Mouse (Mus musculus): ENCODE results near the gene Kcp.
A peak's percentile ranks its signal among the peaks of the same experiment; 100 is the strongest.

Kcp gene

DNA sequence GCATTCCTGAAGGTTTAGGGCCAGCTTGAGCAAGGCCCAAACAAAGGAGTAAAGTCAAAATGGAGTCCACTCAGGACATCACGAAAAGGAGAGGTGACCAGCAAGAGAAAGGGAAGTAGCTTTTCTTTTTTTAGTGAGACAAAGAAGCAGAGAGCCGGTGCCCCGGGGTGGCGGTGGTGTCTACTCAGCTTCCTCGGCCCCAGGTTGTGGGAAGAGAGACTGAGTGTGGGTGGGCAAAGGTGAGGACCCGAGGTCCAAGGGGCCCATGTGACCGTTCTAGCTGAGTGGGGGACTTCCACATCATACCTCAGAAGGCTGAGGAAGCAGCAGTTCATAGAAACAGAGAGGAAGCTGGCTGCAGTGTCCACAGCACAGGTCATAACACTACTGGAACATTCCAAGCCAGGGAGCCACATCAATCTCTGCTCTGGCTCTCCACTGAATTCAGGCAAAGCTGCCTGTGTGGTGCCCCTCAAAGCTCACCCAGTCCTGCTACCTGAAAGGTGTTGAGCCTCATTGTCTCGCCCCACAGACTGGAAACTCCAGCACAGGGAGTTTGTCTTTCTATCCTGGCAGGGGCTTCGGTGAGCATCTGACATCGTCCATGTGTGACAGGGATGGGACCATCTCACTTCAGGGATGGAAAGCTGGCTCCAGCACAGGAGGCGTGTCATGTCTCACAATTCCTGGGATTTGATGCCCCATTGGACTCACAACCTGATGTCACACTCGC is 15.7 kb upstream of the Kcp start:
- no peak for DNase-seq (ENCODE audit: low read depth, low spot score)

DNA sequence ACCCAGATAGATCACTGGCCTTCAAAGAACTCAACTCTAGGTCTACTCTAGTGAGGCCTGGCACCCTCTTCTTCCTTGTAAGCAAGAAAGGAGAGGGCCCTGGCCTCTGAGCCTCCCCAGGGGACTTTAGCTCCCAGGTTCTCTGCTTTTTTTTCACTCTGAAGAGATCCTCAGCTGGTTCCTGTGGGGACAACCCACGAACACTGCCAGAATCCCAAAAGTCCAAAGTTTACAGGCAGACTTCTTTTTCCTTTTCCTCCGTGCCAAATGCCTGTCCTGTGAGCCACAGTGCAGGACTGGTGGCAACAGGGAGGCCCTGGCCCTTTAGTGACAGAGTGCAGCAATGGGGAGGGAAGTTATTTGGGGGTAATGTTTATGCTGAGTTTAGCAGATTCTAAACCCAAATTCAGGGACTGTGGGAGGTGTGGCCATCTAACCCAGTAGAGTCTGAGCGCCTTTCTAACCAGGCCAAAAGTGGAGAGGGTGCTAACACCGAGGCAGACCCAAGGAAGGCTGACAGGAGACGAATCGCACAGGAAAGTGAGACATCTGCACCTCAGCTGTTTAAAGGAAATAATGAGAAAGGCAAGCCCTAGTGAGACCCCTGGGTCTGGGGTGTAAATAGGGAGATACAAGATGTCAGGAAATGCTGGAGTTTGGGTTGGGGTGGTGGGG is 15.0 kb upstream of the Kcp start:
- DNase-seq (ENCODE audit: low read depth, low spot score) = no peak

DNA sequence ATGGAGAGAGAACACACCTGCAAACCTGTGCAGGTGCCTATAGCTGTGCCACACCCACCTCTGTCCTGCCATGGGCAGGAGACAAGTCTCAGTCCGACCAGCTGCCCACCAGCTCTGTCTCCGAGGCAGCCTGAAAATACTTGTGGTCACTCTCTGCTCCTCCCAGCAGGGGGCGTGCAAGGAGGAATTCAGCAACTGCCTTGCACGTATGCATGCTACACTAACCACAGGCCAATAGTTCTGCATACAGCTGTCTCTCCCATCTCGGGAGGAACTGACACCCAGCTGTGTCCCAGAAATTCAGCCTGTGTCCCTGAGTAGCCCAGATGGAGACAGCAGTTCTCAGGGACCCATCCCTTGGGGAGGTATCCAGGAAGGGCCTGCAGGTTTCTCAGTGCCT is 9.4 kb upstream of the Kcp start:
- DNase-seq (ENCODE audit: low read depth, low spot score) = peak; percentile 88

DNA sequence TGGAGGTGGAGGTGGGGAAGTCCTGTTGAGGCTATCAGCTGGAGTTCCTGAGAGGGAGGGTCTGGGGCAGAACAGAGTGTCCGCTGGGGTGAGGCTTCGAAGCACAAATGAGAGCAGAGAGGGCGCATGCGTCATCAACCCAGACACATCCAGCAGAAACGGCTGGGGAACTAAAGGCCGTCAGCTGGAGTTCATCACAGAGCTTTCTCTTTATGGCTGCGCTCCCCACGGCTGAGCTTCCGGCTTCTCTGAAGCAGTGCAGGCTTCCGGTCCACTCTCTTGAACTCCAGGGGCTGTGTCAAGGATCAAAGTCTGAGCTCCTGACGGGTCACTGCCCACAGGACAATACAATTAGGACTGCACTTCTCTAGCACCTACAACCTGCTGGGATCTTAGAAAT is 5.5 kb upstream of the Kcp start:
- peak; percentile 47 for DNase-seq (ENCODE audit: low read depth, low spot score)

DNA sequence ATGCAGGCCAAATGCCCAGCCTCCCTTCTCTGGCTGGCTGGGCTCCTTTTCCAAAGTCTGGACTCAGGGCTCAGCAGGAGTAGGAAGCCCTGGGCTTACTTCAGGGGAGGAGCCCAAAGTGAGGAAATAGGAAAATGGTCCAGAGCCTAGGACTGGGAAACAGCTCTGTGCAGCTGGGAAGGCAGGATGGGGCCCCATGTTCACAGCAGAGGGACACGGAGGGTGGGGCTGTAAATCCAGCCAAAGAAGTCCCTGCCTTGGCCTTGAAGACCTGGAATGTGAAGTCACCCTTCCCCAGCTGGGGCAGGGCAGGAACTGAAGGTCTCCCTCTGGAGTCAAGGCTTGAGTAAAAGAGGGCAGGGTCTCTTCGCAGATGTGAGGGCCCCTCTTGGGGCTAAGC is 1.3 kb upstream of the Kcp start:
- peak; percentile 69 for DNase-seq (ENCODE audit: low read depth, low spot score)

DNA sequence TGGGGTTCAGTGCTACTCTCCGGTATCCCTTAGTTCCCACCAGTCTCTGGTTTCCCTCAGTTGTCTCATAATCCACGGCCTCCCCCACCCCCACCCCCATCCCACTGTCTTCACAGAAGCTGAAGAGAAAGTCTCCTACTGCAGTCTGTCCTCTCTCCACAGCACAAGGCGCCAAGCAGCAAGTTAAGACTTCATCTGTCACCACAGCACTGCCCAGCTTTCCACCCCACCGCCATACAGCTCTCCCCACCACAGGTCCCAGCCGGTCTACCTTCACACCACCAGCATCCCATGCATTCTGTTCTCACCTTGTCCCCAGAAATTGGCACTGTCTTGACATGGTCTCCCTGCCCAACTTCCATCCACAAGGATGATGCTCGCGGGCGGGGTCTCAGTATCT is 918 bp downstream of the Kcp start:
- DNase-seq (ENCODE audit: low read depth, low spot score) = no peak

DNA sequence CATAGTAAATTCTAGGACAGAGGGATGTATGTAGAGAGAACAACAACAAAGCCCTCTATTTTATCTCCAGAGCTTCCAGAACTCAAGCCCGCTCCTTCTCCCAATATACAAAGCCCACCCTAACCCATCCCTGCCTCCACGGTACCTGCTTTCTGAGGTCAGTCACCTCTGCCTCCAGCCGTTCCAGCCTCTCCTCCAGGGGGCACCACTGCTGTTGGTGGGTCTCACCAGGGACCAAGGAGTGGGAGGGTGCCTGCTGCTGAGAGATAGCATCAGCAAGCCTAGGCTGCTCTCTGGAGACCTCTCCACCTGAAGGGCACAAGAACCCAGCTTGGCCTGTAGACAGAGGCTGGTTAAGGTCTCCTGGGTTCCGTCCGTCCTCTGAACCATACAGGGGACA is 2.3 kb downstream of the Kcp start:
- no peak for DNase-seq (ENCODE audit: low read depth, low spot score)

DNA sequence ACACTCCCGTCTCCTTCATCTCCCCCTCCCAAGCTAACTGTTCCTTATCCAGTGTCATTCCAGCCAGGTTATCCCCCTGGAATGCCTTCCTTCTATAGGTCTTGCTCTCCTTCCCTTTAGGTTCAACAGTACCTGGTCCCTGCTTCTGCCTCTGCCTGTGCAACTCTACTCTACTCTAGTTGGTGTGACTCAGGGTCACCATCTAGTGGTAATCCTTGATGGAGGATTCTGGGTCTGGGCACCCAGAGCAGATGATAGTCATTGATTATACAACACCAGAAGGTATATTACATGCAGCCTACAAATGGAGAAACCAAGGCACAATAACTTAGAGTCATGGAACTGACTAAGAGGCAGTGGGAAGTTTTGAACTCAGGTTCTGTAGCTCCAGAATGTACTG is 6.2 kb downstream of the Kcp start:
- no peak for DNase-seq (ENCODE audit: low read depth, low spot score)

DNA sequence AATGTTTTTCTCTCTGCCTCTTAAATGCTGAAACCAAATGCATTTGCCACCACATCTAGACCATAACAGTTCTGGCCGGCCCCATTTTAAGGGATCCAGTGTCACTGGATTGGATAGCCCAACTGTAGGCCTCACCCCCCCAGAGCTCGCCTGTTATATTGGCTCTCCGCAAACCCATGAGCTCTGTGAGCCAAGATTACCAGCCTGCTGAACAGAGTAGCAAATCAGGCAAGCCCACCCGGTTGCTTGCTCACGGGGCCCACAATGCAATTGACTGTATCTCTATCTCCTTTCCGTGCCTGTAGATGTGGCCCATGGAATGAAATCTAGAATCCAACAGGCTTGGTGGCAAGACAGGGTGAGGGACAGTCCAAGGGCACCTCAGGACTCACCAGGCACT is 6.9 kb downstream of the Kcp start:
- DNase-seq (ENCODE audit: low read depth, low spot score) = no peak

DNA sequence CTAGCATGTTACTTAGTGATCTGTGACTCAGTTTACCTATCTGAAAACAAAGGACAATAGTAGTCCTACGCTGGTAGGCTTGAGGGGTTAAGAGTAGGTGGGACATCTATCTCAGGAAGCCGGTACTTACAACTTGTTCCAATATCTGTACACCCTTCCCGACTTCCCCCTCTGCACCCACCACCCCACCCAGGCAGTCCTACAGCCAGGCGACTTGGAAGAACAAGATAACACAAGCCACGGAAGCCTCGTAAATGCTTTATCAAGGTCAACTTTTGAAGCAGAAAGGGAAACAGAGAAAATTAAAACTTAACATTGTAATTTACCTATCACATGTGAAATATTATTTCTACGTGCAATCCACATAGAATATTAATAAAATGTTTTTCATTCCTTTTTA is 7.6 kb downstream of the Kcp start:
- no peak for DNase-seq (ENCODE audit: low read depth, low spot score)

DNA sequence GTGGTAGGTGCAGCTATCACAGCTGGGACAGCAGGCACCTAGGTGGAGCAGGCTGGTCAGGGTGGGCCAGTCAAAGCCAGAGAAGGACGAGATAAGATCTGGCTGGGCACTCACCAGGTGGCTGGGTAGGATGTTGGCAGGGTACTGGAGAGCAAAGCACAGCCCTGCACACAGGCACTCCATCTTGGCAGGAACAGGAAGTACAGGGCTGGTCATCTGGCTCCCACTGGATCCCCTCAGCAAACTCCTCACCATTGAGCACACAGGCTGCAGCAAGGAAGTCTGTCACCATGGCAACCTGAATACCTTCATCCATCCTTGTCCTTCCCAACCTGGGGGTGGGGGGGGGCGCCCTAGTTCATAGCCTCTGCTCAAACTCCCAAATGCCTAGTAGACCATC is 10.0 kb downstream of the Kcp start:
- no peak for DNase-seq (ENCODE audit: low read depth, low spot score)

DNA sequence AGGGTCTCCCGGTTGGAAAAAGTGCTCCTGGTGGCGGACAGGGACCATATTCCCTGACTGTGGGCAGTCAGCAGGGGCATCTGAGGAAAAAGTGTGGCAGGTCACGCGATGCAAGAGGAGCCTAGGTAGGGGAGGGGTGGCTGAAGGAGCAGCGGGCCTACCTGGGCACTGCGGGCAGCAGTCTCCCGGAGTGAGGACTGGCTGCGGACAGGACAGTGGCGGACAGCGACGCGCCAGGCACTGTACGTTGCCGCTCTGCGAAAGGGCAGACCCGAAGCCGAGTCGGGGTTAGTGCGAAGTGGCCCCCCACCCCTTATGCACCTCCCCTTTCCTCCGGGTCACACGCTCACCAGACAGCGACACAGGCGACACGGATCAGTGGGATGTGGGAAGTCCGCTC is 11.5 kb downstream of the Kcp start:
- no peak for DNase-seq (ENCODE audit: low read depth, low spot score)

DNA sequence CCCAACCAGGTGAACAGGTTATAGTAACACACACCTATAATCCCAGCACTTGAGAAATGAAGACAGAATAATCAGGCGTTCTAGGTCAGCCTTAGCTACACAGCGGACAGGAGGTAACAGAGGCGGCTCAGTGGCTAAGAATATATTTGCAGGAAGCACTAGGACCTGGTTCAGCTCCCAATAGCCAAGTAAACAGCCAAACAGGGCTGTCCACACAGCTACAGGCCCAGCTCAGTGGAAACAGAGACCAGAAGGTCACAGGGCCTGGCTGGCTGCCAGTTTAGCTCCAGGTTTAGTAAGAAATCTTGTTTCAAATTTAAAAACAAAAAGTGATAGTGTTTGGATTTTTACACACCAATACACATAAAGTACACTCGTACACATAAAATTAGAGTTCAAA is 13.7 kb downstream of the Kcp start:
- no peak for DNase-seq (ENCODE audit: low read depth, low spot score)

DNA sequence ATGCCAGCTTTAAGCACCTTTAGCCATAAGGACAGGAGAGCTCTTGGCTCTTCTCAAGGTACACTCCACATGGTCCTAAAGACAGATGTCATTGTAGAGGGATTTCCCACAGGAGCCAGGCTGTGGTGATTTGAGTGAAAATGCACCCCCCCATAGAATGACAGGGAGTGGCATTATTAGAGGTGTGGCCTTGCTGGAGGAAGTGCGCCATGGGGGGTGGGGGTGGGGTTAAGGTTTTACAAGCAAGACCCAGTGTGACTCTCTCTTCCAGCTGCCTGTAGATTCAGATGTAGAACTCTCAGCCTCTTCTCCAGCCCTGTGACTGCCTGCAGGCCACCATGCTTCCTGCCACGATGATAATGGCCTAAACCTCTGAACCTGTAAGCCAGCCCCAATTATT is 21.8 kb downstream of the Kcp start:
- DNase-seq (ENCODE audit: low read depth, low spot score) = peak; percentile 79

DNA sequence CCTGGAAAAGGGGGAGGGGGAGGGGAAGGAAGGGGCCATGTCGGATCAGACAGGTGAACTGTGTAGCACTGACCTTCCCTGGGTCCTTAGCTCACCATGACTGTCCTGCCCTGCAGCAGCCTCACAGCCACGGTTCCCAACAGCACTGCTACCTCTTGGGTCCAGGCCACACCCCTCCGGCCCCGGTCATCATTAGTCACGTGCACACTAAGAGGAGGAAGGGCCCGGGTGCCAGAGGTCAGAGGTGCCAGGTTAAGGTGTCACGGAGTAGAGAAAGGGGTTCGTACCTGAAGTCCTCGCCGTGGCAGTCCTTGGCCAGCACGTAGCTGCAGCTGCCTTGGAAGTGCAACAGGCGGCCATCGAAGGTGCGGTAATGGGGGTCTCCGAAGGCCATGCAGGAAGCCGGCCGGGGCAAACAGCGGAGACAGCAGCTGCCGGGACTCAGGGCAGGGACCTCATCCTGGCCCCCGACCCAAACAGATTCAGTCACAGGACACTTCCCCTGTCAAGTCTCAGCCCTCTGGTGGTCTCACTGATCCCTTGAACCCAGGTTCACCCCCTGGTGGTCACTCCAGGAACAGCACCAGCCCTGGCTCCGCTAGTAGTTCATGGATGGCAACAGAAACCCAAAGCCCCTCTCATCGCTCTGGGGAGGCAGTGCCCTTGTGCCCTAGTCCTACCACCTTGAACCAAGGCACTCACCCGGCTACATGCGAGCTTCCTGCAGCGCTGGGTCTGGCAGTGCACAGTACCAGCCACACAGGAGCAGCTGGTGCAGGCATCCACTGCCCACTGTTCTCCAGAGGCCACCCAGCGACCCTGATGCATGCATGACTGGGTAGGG is 22.8 kb downstream of the Kcp start:
- DNase-seq (ENCODE audit: low read depth, low spot score) = peak; percentile 90

DNA sequence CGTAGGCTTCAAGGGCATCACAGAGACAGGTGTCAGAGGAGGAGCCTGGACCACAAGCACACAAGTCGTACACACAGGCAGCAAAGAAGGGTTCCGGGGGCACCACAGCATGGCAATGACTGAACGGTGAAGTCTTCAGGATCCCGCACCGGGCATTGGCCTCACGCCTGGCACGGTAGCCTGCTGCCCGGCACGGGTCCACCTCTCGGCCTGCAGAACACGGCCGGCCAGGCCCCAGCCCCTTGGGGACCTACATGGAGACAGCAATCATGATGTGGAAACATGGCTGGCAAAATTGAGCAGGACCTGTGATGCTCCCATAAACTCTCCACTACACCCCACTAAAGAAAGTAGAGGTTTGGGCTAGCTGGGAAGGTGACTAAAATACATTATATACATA is 25.1 kb downstream of the Kcp start:
- no peak for DNase-seq (ENCODE audit: low read depth, low spot score)

DNA sequence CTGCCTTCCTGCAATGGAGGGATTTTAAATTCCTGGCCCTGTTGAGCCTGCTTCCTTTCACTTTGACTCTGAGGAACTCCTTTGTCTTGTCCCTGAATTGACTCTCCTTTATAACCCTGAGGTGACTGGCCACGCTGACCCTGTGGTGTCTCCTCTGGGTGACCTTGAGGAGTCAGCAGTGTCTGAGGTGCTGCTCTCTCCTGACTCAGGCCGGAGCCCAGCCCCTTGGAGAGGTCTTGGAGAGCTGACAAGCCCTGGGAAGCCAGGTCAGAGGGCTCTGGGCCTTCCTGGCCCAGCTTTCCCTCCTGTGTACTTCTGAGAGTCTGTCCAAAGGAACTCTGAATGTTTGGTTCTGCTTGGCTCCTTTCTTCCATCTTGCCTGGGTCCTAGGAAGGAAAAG is 33.0 kb downstream of the Kcp start:
- peak; percentile 30 for DNase-seq (ENCODE audit: low read depth, low spot score)

DNA sequence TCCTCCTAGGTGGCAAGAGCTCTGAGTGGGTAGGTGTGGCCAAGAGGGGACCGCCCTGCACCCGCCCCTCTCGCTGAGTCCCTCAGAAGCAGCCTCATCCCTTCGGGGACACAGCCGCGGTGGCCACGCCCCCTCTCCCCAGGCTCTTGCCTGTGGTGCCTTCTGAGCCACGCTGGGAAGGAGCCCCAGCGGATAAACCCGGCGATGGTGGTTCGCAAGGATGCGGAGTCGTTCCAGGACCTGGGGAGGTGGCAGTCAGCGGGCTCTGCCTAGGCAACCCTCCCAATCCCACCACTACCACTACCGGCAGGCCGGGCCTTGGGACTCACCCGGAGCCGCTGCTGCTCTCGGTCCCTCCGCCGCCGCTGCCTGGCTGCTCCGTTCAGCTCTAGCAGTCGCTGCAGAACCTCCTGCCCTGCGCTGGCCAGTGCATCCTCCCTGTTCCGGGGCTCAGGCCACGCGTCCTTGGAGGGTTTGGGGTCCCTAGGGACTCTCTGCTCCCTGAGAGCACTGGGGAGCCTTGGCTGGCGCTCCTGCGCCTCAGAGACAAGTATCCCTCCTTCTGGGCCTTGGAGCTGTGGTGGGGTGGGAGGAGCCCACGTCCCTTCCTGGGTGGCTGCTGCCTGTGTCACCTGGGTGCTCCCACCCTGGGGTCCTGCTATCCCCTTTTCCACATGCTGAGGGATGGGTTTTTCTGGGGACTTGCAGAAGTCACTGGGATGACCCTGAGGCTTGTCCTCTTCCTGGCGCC is 33.6 kb downstream of the Kcp start:
- peak; percentile 96 for DNase-seq (ENCODE audit: low read depth, low spot score)

DNA sequence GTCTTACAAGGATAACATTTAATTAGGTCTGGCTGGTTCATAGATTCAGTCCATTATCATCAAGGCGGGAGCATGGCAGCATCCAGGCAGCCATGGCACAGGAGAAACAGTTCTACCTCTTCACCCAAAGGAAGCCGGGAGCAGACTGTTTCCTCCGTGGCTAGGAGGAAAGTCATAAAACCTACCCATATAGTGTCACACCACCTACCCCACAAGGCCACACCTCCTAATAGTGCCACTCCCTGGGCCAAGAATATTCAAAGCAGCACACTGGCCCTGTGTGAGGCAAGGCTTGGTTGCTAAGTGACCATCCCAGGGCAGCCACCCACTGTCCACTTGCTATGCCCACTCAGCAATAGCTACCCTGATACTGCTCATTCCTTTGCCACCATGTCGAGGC is 36.6 kb downstream of the Kcp start, which contains the start of gene Atp6v1fnb:
Atp6v1fnb (plus strand) TSS at position 301 of the 400 bp plus-strand sequence.
- no peak for DNase-seq (ENCODE audit: low read depth, low spot score)

DNA sequence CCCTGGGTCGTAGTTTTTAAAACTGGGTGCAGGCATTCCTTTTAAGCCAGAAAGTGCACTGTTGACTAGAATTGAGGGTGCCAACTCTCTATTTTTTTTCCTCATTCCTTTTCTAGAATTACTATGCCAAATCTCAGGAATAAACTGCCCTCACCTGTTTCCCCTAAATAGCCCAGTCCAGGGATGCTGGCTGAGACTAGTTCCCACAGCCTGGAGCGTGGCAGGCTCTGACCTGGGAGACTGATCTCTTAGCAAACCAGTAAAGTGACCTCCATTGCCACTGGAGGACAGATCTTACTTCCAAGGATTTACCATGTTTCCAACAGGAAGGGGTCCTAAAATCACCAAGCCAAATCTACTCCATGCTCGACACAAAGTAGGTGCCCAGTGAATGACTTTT is 38.9 kb downstream of the Kcp start:
- no peak for DNase-seq (ENCODE audit: low read depth, low spot score)

DNA sequence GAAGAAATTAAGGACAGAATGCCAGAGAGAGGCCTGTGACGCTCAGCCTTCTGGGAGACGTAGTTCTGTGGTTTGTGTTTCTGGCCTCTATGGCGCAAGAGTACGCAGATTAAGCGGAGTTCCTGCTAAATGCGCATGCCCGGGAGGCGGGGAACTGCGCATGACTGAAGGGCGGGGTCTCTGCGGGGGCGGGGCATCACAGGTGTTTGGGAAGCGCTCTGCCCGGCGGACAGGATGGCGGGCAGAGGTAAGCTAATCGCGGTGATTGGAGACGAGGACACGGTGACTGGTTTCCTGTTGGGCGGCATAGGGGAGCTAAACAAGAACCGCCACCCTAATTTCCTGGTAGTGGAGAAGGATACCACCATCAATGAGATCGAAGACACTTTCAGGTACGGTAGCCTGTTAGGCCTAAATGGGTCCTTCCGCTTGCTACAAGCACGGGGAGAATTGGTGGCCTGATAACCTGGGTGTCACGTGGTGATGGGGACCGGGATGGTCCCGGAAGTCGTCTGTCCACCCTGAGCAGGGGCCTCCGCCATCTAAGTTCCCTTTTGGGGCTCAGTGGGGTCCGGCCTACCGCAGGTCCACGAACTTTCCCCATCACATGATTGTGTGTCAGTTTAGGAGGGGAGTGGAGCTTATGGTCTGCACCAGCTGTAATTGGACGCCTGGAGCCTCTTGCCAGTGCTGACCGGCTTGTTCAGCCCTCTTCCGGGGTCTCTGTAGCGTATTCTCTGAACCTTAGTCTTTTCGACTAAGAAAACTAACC is 40.0 kb downstream of the Kcp start, which contains the start of gene Atp6v1f:
Atp6v1f (plus strand) TSS at position 136 of the 772 bp plus-strand sequence.
- peak; percentile 98 for DNase-seq (ENCODE audit: low read depth, low spot score)
